Mouse (Mus musculus) common myeloid progenitor, adult 5-6 weeks (primary cell): Measurements from ENCODE around the gene Phf14. TPM values are rescaled to one million over a fixed set of nuclear protein-coding genes. Genes with fewer than 3 reads are reported as not detected.

Experiments
- ATAC-seq: replicated peaks from 2 replicates; pipeline ENCODE4 v1.8.0; 2016; ENCODE audit warnings: low read depth, mild to moderate bottlenecking, moderate TSS enrichment, inconsistent platforms; ENCODE audit not compliant: poor library complexity, severe bottlenecking
- total RNA-seq: library from RNA; stranded (forward); fragments of 200-1000, 187-1606 nt; gene quantifications from 2 replicates; pipeline ENCODE4 v1.2.3, GENCODE M21; 2017

Gene Phf14
- total RNA-seq, 1 experiment from 2014 or later = 162 TPM

DNA sequence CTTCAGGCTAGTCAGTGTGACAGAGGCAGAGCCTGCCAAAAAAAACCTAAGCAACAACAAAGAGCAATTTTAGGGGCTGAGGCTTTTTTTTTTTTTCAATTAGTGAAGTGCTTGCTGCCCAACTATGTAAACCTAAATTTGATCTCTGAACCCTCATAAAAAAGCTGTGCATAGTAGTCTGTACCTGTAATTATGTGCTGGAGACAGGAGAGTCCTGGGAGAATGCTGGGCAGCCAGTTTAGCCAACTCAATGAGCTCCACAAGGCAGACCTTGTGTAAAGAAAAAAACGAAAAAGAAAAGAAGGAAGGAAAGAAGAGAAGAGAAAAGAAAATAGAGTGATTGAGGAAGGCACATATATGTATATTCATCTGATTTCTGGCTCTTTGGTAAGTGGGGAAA lies 112.1 kb downstream of the Phf14 start:
- ATAC-seq = no peak

DNA sequence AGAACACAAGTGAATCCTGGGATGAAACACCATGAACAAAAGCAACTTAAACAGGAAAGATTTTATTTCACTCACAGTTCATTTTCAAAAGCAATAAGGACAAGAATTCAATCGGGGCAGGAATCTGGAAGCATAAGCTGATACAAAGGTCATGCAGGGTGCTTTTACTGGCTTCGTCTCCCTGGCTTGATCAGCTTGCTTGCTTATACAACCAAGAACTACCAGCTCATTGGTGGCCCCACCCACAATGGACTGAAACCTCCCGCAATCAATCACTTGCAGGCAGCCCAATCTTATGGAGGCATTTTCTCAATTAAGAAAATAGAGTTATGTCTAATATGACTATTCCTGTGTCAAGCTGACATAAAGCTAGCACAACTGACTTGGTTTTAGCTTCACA lies 112.5 kb downstream of the Phf14 start:
- ATAC-seq = no peak

DNA sequence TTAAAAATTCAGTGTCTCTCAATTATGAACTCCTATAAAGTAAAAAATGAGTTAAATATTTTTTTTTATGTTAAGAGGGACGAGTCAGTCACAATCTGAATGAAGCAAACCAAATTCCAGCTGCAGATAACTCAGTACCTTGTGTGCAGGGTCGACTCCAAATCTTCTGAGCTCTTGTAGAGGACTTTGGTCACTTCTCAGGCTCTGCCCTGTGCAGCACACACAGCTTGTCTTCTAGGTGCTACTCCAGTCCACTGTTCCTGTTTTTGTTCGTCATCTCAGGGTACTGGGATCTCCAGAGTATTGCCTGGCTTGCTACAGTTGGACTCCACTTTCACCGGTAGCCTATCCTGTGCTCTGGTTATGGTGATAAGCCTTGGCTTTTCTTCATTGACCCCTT lies 113.1 kb downstream of the Phf14 start:
- no peak for ATAC-seq

DNA sequence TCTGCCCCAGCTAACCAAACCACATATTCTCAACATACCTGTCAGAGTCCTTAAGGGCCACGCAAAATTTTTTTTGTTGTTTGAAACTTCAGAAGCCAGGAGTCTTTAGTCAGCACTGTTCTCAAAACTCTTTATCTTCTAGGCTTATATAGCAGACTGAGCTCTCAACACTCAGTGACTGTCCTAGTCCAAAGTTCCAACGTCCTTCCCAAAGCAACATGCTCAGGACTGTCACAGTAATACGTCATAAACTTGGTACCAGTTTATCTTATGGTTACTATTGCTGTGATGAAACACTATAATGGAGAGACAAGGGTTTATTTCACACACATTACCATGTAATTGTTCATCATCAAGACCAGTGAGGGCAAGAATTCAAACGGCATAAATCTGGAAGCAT lies 113.9 kb downstream of the Phf14 start:
- no peak for ATAC-seq

DNA sequence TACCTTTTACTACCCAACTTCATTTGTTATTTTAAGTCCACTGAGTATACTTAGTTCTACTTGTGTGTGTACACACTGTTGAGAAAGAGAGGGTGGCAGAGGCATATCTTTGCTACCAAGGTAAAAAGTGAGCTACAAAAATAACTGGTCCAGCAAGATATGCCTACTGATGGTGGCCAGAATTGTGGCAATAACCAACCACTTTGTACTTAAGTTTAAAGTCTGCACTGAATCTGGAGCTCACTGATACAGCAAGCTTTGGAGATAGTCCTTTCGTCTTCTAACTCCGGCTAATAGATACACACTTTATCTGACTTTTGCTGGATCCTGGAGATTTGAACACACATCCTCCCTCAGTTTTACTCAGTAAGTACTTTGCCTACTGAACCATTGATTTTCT lies 115.8 kb downstream of the Phf14 start:
- 0 out of 2 replicates have a peak, but pooled peaks have one; percentile 39 for ATAC-seq

DNA sequence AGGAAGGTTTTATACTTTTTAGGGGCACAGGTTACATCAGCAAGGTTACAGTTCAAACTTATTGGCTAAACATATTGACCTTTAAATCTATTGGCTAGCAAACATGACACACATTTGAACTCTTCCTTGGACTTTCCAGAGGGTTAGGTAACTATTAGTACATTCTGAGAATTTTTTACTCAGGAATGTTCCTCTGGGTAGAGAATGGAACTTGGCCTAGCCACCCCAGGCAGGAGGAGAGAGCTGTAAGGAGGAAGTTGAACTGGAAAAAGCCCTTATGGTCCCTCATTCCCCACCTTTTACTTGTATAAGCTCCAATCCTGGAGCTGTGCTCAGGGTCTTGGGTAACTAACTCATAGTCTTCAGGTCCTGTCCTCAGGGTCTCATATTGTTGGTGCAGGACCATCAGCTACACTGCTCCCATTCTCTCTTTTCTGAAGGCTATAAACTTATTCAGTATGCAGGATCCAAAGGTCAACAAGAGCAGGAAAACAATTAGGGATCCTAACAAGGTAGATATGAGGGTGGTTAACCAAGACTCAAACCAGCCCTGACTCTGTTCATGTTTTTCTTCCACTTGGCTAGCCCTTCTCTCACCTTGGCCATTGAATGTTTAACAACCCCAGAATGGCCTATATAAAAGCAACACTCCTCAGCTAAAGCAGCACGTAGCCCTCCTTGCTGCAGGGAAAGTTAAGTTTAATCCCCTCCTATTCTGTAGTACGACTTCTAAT lies 119.4 kb downstream of the Phf14 start:
- no peak for ATAC-seq

DNA sequence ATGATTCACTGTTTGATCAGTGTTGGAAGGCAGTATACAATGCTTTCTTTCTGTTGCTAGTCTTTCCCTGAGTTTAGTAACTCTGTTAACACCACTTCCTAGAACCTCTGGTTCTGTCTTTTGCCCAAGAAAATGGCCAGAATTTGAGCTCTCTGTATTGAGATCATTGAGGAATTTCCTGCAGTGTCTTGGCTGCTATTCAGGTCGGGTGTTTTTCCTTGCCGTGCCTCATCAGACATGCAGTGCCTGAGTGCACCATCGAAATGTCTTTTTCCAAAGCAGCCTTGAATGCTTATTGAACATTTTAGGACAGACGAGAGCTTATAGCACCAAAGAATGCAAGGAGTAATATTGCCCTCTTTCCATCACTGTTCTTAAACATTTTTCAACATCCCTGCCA lies 127.0 kb downstream of the Phf14 start:
- ATAC-seq = no peak

DNA sequence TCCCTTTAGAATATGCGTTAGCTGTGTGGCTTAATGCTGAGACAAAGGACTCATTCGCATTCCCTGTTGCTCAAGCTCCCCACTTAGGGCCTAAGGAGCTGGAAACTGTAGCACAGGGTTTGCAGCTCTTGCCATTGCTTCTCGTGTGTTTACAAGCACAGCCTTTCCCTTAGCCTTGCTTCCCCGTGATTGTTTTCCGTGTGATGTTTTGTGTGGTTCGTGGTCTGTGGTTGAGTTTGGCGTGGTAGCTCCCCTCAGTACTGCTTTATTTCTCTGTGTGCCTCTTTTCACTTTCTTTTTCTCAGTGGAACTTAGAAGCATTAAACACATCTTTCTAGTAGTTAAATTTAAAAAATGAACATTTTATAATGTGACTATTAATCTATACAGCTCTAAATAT lies 130.7 kb downstream of the Phf14 start:
- peak; percentile 85 for ATAC-seq

DNA sequence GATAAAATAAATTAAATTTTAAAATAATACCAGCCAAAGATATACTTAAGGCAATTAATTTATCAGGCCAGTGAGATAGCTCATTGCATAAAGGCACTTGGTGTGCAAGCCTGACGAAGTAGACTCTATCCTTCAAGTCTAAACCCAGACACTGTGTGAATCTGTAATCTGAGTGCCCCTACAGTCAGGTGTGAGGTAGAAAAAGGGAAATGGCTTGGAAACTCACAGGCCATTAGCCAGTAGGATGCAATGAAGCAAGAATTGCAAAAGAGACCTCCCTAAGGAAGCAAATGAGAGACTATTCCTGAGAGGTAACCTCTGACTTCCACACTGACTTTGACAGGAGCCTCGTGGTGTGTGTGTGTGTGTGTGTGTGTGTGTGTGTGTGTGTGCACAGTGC lies 145.3 kb downstream of the Phf14 start:
- peak; percentile 36; the same call in 1 of the 2 replicates for ATAC-seq

DNA sequence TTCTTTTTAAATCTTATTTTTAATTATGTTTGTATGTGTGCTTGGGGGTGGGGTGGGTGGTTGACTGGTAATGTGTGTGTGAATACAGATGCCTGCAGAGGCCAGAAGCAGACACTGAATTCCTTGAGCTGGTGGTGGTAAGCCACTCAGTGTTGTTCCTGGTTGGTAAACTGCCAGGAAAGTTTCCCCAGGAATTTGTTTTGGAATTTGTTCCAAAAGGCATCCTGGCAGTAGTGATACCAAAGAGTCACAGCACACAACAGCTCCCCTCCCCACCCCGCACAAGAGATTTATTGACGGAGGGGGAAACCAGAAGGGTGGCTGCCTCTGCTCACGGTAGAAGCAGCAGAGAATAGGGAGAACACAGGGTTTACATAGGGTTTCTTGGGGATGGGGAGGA lies 146.5 kb downstream of the Phf14 start:
- ATAC-seq = no peak

DNA sequence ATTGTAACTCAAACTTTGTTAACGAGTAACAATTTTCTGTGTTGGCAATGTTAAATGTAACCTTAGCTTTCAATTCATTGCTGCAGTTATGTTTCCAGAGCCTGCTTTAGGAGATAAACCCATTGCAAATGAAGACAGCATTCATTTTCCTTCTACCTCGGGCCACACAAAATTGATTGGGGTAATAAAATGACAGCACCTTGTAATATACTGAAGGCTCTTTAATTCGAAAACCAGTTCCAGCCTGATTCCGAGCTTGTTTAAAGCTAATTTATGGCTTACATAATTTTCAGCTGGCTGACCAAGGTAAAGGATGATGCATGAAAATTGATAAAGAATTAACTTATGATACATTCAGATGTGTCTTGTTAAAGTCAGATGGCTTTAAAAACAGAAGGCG lies 151.1 kb downstream of the Phf14 start:
- ATAC-seq = no peak

DNA sequence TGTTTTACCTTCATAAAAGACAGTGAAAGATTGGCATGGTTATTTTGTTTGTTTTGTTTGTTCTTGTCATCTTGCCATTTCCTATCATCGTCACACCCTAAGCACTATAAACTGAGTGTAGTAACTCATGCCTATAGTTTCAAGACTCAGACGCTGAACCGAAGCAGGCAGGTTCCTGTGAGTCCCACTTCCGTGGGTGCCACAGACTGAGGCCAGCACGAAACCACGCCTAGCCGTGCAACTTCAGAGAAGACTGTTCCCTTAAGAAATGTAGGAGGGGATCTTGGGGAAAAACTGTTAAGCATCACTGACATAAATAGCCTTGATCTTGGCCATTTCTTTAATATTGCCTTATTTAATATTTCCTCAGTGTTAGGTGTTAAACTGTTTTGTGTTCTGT lies 152.4 kb downstream of the Phf14 start:
- 0 out of 2 replicates have a peak, but pooled peaks have one; percentile 22 for ATAC-seq

DNA sequence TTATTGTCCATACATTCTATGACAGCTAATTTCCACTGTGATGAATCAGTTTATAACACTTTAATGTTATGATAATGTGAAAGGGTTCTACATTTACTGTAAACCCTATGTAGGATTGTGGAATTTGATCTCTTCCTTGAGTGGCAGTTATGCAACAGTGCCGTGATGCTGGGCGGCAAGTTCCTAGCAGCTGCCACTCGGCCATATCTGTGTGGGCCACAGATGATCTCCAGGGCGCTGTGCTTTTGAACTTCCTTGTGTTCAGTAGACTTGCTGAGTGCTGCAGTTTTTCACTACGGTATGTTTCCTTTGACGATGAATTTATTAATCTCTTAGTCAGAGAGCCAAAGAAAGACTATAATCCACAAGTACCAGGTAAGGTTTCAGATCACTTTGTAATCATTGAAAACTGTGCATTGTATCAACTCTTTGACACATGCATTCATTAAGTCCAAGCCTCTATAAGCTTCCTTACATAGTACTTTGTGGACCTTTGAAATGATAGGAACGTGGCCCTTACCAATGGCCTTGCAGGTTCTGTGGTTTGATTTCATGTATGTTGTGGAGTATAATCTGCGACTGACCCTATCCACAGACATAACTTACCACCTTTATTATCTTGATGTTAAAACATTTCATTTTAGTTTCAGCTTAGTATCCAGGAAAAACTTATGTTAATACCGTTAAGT lies 153.0 kb downstream of the Phf14 start:
- peak; percentile 79 for ATAC-seq

DNA sequence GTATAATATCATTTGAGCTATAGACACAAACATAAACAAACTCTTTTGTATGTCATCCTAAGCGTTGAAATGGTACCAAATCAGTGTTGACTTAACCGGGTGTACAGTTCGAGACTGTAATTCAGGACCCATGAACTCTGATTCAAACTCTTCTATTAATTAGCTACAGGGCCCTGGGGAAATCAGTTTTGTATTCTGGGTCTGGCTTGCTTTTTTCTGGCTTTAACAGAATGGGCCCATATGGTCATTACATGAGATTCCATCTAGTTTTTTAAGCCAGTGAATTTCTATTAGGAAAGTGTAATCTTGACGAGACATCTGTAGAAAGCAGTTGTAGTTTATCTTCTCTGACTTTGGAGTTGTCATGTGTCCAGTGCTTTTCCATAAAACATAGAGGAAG lies 160.3 kb downstream of the Phf14 start:
- ATAC-seq = no peak

DNA sequence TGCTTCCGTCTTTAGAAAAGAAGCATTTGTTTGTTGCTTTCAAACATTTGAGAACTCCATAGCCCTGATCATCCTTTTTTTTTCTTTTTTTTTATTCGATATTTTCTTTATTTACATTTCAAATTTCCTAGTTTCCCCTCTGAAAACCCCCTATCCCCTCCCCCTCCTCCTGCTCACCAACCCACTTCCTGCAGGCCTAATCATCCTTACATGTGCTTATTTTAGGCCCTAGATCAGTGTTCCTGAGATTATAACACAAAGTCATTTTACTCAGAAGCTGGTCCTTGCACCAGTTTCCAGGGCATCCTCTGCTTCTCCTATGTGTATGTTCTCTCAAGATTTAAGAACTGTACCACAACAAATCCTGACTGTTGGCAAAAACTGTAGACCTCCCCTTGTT lies 161.7 kb downstream of the Phf14 start:
- ATAC-seq = no peak

DNA sequence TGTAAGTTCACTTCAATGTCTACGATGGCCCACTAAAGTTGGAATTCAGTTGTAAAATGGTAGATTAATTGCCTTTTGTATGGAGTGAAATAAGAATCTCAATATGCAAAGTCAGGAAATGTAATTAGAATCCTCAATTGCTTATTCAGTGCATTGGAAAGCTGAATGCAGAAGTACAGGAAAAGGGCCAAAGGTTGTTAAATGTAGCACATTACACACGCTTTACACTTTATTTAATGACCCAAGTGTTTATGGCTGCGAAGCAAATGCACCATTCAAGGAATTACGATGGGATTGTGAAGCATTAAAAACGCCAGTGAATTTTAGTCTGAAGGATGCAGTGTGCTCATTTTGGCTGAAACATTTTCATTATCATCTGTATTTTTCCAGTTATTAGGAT lies 167.0 kb downstream of the Phf14 start:
- no peak for ATAC-seq

DNA sequence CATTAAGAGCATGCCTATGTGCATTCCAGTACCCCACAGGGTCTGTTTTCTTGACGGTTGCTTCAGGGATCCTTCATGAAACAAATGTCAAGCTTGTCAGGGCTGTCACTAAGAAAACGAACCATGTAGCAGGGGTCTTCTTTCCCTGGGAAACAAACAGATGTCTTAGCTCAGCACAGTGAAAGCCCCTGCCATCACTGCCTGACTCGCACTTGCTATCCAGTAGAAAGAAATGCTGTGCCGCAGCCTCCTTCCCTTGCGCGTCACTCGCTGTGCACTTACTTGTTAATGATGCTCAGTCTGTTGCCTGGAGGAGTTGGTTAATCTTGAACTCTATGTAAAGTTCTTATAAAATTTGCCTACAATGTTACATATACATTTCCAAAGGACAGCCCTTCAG lies 169.7 kb downstream of the Phf14 start:
- ATAC-seq = no peak

DNA sequence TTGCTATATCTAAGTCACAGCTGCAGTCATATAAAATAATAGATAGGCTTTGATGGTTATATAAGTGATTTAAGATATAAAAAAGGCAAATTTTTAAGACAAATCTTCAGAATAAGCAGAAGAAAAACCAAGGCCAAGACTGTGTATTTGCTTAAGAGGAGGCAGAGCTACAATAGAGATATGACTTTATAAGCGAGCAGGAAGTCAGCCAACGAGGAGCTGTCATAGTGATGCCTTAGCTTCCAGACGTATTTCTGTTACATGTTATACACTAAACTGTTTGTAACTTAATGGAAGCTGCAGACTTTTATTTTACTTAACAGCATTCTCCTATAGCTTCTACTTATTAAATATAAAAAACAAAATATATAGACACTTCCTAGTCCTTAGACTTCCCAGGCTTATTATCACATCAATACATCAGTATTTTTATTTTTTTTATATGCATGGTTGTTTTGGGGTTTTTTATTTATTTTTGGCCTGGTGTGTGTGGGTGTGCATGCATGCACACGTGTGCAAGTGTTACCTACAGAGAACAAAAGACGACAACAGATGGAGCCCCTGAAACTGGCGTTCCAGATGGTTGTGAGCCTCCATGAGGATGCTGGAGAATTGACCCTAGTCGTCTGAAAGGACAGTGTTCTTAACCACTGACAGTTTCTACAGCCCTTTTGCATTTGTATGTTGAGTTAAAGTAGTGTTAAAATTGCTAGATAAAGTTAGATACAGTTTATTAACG lies 170.4 kb downstream of the Phf14 start:
- ATAC-seq = no peak

DNA sequence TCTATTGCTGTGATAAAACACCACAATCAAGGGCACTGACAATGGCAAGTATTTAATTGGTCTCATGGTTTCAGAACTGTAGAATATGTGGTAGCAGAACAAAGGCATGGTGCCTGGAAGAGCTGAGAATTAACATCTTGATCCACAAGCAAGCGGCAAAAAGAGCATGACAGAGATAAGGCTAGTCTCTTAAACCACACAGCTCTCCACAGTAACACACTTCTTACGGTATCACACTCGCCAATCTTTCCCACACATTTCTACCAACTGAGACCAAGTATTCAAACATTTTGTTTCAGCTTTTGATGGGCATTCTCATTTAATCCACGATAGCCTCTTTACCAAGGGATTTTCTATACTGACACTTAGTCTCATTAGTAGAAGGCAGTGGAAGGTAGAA lies 171.7 kb downstream of the Phf14 start:
- ATAC-seq = peak; percentile 27; the same call in 1 of the 2 replicates

DNA sequence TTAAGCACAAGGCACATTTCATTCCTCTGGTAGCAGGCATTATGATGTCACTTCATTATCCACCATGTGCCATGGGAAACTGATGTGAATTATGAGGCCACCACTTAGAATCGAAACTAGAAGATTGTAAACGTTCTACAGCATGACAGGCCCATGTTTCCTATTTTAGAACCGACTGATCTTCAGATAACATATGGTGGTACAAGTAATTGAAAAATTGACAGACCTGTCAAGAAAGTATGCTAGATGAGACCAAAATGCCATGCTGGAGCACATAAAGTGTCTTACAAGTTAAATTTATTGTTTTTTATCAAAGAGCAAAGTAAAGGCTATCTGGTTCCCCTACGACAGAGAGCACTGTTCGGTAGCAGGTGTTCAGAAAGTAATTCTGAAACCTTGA lies 172.8 kb downstream of the Phf14 start:
- no peak; the same call in 1 of the 2 replicates for ATAC-seq

DNA sequence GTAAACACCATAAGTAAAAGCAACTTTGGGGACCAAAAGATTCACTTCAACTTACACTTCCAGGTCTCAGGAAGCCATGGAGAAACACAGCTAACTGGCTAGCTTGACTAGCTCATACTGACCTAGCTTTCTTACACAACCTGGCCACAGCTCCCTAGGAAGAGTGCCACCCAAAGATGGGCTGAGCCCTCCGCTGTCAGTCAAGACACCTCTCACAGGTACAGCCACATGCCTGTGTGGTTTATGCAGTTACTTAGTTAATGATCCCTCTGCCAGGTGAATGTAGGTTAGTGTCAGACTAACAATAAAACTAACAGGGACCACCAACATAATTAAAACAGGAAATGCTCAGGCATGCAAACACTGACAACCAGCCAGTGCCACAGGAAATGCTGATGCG lies 174.1 kb downstream of the Phf14 start:
- ATAC-seq = no peak
